Mouse (Mus musculus): ENCODE data around the gene Gm4491.

Gene Gm4491

GRCm38 (mm10) chr14:57082863-57083262, 32.8 kb downstream of the Gm4491 start:
- no peak for DNase-seq (ENCODE audit: low spot score)

GRCm38 (mm10) chr14:57075537-57075936, 40.1 kb downstream of the Gm4491 start:
- DNase-seq (ENCODE audit: low spot score), result no peak

- DNase-seq (ENCODE audit: low spot score), result peak; percentile 57
Measured at GRCm38 (mm10) chr14:57069906-57070305, 45.8 kb downstream of the Gm4491 start.

GRCm38 (mm10) chr14:57066053-57066452, 49.6 kb downstream of the Gm4491 start:
- DNase-seq (ENCODE audit: low spot score), result no peak
